Comparison of ENCODE assay signal across 31 mouse cellular contexts in the genomic region with DNA sequence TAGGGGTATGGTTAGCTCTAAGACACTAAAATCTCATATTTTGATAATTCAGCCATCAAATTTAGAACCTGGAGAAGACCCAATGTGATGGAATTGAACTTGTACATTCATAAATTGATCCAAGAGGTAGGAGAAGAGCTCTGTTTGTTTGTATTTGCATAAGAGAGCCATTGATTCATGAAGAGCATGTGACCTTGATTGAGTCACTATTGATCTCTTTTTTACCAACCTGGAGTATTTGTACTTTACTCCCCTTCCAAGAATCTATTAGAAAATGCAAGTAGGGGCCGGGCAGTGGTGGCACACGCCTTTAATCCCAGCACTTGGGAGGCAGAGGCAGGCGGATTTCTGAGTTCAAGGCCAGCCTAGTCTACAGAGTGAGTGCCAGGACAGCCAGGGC.
"Had no signal": no experiment of that assay in that cellular context is flagged by ENCODE, and none has a peak within 500 bp of the region (broad histone marks: within the 10 kb centered on the region; RNA-seq: fewer than 3 reads in every experiment).

No protein-coding gene starts in this region.

- H3K27ac ChIP-seq: left cerebral cortex, adult 2 months; limb, embryonic 10.5 days; limb, embryonic 12.5 days; limb, embryonic 13.5 days; limb, embryonic 15.5 days; liver, embryonic 12.5 days; liver, embryonic 13.5 days; liver, embryonic 14.5 days; liver, embryonic 15.5 days; lung, embryonic 15.5 days; macrophage; midbrain, embryonic 10.5 days; midbrain, embryonic 12.5 days; midbrain, embryonic 13.5 days; midbrain, embryonic 15.5 days; neural tube, embryonic 12.5 days had no signal

- H3K9me3 ChIP-seq: limb, embryonic 10.5 days; limb, embryonic 12.5 days; limb, embryonic 13.5 days; limb, embryonic 15.5 days; liver, embryonic 12.5 days; liver, embryonic 13.5 days; liver, embryonic 15.5 days; lung, embryonic 15.5 days; midbrain, embryonic 10.5 days; midbrain, embryonic 12.5 days; midbrain, embryonic 13.5 days; midbrain, embryonic 15.5 days; neural tube, embryonic 12.5 days had no signal

- H3K36me3 ChIP-seq: limb, embryonic 10.5 days; limb, embryonic 12.5 days; limb, embryonic 13.5 days; limb, embryonic 15.5 days; liver, embryonic 12.5 days; liver, embryonic 13.5 days; liver, embryonic 15.5 days; lung, embryonic 15.5 days; midbrain, embryonic 10.5 days; midbrain, embryonic 12.5 days; midbrain, embryonic 13.5 days; midbrain, embryonic 15.5 days; neural tube, embryonic 12.5 days had no signal

- H3K4me2 ChIP-seq: limb, embryonic 12.5 days; limb, embryonic 13.5 days; limb, embryonic 15.5 days; liver, embryonic 11.5 days; liver, embryonic 12.5 days; liver, embryonic 13.5 days; liver, embryonic 15.5 days; lung, embryonic 14.5 days; lung, embryonic 15.5 days; midbrain, embryonic 11.5 days; midbrain, embryonic 12.5 days; midbrain, embryonic 13.5 days; midbrain, embryonic 15.5 days; neural tube, embryonic 12.5 days had no signal

- H3K4me3 ChIP-seq: left cerebral cortex, adult 2 months; limb, embryonic 10.5 days; limb, embryonic 12.5 days; limb, embryonic 13.5 days; limb, embryonic 15.5 days; liver, embryonic 12.5 days; liver, embryonic 13.5 days; liver, embryonic 15.5 days; lung, embryonic 15.5 days; megakaryocyte, embryonic 14.5 days; midbrain, embryonic 10.5 days; midbrain, embryonic 12.5 days; midbrain, embryonic 13.5 days; midbrain, embryonic 15.5 days; neural tube, embryonic 12.5 days had no signal

- H3K4me1 ChIP-seq: liver, embryonic 12.5 days; liver, embryonic 13.5 days; liver, embryonic 15.5 days; lung, embryonic 15.5 days; megakaryocyte, embryonic 14.5 days; neural tube, embryonic 12.5 days had no signal

- H3K9ac ChIP-seq: limb, embryonic 12.5 days; limb, embryonic 13.5 days; limb, embryonic 15.5 days; liver, embryonic 12.5 days; liver, embryonic 13.5 days; liver, embryonic 14.5 days; liver, embryonic 15.5 days; lung, embryonic 14.5 days; lung, embryonic 15.5 days; midbrain, embryonic 12.5 days; midbrain, embryonic 13.5 days; midbrain, embryonic 15.5 days; neural tube, embryonic 12.5 days had no signal

- ATAC-seq: liver, embryonic 12.5 days; lung, postnatal 0 days; midbrain, embryonic 13.5 days; midbrain, embryonic 15.5 days; midbrain, embryonic 16.5 days had no signal

- H3K27me3 ChIP-seq: limb, embryonic 15.5 days; liver, embryonic 12.5 days; liver, embryonic 13.5 days; liver, embryonic 15.5 days; lung, embryonic 15.5 days; megakaryocyte, embryonic 14.5 days; midbrain, embryonic 12.5 days; midbrain, embryonic 13.5 days; midbrain, embryonic 15.5 days; neural tube, embryonic 12.5 days had no signal

- DNase-seq: left cerebral cortex, postnatal 4 days; liver; liver, embryonic 13.5 days; lung, adult 18-20 months; lung, adult 2 months; lung, embryonic 14.5 days; lung, postnatal 10 days; lung, postnatal 14 days; lung, postnatal 36 days; lung, postnatal 4 days; midbrain, embryonic 14.5 days had no signal
